Mouse (Mus musculus) brown adipose tissue, adult 24 weeks (tissue): Measurements from ENCODE around the gene Gm9999. TPM values are rescaled to one million over a fixed set of nuclear protein-coding genes. Genes with fewer than 3 reads are reported as not detected.
"Not testable (repeated sequence)": the region's sequence is repeated elsewhere in the genome, so short reads cannot be mapped to it uniquely, and the experiment has no call there.

Experiments
- H3K27ac ChIP-seq: fragments of 200-500 bp; replicated peaks from 2 replicates; pipeline ENCODE4 v1.5.1; 2012; ENCODE audit warnings: low read depth, mild to moderate bottlenecking, low read length
- H3K4me1 ChIP-seq: fragments of 200-500 bp; 2 replicates; pipeline ENCODE4 v1.6.1; 2012; ENCODE audit warnings: low read length, mixed read lengths; ENCODE audit not compliant: control insufficient read depth, insufficient read depth, insufficient read length
- H3K4me3 ChIP-seq: fragments of 200-500 bp; 2 replicates; pipeline ENCODE4 v1.5.1; 2012; ENCODE audit warnings: low read depth, mild to moderate bottlenecking, low read length, moderate library complexity; ENCODE audit not compliant: insufficient read depth
- polyA plus RNA-seq: library from polyadenylated mRNA; stranded (reverse); fragments of >200 nt; gene quantifications from 2 replicates; pipeline ENCODE4 v1.2.4, GENCODE M21; 2012; ENCODE audit not compliant: missing spikeins, insufficient read depth, insufficient read length

Gm9999 gene
- polyA plus RNA-seq, 1 experiment, result not detected

- Histone ChIP-seq H3K4me1 (peaks cover 2% of the 10 kb centered on the region), H3K27ac (no peak overlapping the region)
Observed at GRCm38 (mm10) chr7:46987073-46987472, 3.7 kb downstream of the Gm9999 start.

GRCm38 (mm10) chr7:46989387-46989786 is 6.0 kb downstream of the Gm9999 start:
- not testable (repeated sequence) for H3K27ac ChIP-seq, H3K4me3 ChIP-seq, H3K4me1 ChIP-seq

More at GRCm38 (mm10) chr7:46987073-46987472, 3.7 kb downstream of the Gm9999 start:
- H3K4me3 ChIP-seq, result no peak overlapping the region

- Histone ChIP-seq H3K27ac (no peak overlapping the region), H3K4me3 (no peak overlapping the region), H3K4me1 (no peaks in the 10 kb centered on the region)
Observed at GRCm38 (mm10) chr7:46993079-46993478, 9.7 kb downstream of the Gm9999 start.

- Histone ChIP-seq H3K4me3 (no peak overlapping the region), H3K27ac (no peak overlapping the region), H3K4me1 (peaks cover 2% of the 10 kb centered on the region; the same call in 1 of the 2 replicates)
Observed at GRCm38 (mm10) chr7:46995558-46995957, 12.2 kb downstream of the Gm9999 start.

- H3K4me1 ChIP-seq, result peaks cover 4% of the 10 kb centered on the region
- H3K4me3 ChIP-seq, result no peak overlapping the region
- no peak overlapping the region for H3K27ac ChIP-seq
Observed at GRCm38 (mm10) chr7:46997008-46997407, 13.6 kb downstream of the Gm9999 start.

- no peak overlapping the region for H3K4me3 ChIP-seq
- no peak overlapping the region for H3K27ac ChIP-seq
- H3K4me1 ChIP-seq, result peaks cover 5% of the 10 kb centered on the region
Observed at GRCm38 (mm10) chr7:46997644-46998395, 14.4 kb downstream of the Gm9999 start.

- Histone ChIP-seq H3K27ac (no peak overlapping the region), H3K4me1 (peaks cover 8% of the 10 kb centered on the region), H3K4me3 (no peak overlapping the region)
Observed at GRCm38 (mm10) chr7:46998942-46999341, 15.6 kb downstream of the Gm9999 start.

- peaks cover 8% of the 10 kb centered on the region for H3K4me1 ChIP-seq
- H3K27ac ChIP-seq, result no peak overlapping the region
- H3K4me3 ChIP-seq, result no peak overlapping the region
Observed at GRCm38 (mm10) chr7:46999983-47000643, 16.7 kb downstream of the Gm9999 start.

GRCm38 (mm10) chr7:47000644-47000983 is 17.2 kb downstream of the Gm9999 start:
- Histone ChIP-seq H3K27ac (no peak overlapping the region), H3K4me1 (peaks cover 8% of the 10 kb centered on the region), H3K4me3 (no peak overlapping the region)

GRCm38 (mm10) chr7:47001125-47001899 is 17.9 kb downstream of the Gm9999 start:
- no peak overlapping the region for H3K27ac ChIP-seq
- H3K4me1 ChIP-seq, result peaks cover 8% of the 10 kb centered on the region
- H3K4me3 ChIP-seq, result no peak overlapping the region

- Histone ChIP-seq H3K27ac (no peak overlapping the region), H3K4me1 (peaks cover 8% of the 10 kb centered on the region)
Observed at GRCm38 (mm10) chr7:47001900-47002275, 18.5 kb downstream of the Gm9999 start.

GRCm38 (mm10) chr7:47003411-47004115 is 20.2 kb downstream of the Gm9999 start:
- Histone ChIP-seq H3K4me3 (no peak overlapping the region), H3K27ac (peak overlapping the region; percentile 75), H3K4me1 (peaks cover 8% of the 10 kb centered on the region)

More at GRCm38 (mm10) chr7:47001900-47002275, 18.5 kb downstream of the Gm9999 start:
- no peak overlapping the region for H3K4me3 ChIP-seq

GRCm38 (mm10) chr7:47007109-47007780 is 23.9 kb downstream of the Gm9999 start:
- peaks cover 8% of the 10 kb centered on the region for H3K4me1 ChIP-seq
- H3K4me3 ChIP-seq, result peak overlapping the region; percentile 75
- peak overlapping the region; percentile 80 for H3K27ac ChIP-seq

- Histone ChIP-seq H3K4me3 (peak overlapping the region; percentile 75), H3K4me1 (peaks cover 11% of the 10 kb centered on the region), H3K27ac (peak overlapping the region; percentile 80)
Observed at GRCm38 (mm10) chr7:47007818-47008167, 24.4 kb downstream of the Gm9999 start.
